Mouse (Mus musculus): ENCODE data around the gene A1cf.

A1cf gene

GRCm38 (mm10) chr19:31953799-31954198 lies 85.2 kb downstream of the A1cf start:
- DNase-seq (ENCODE audit: low spot score), result no peak

GRCm38 (mm10) chr19:31954267-31954666 lies 85.7 kb downstream of the A1cf start:
- no peak for DNase-seq (ENCODE audit: low spot score)

GRCm38 (mm10) chr19:31954696-31955095 lies 86.1 kb downstream of the A1cf start:
- no peak for DNase-seq (ENCODE audit: low spot score)

DNA sequence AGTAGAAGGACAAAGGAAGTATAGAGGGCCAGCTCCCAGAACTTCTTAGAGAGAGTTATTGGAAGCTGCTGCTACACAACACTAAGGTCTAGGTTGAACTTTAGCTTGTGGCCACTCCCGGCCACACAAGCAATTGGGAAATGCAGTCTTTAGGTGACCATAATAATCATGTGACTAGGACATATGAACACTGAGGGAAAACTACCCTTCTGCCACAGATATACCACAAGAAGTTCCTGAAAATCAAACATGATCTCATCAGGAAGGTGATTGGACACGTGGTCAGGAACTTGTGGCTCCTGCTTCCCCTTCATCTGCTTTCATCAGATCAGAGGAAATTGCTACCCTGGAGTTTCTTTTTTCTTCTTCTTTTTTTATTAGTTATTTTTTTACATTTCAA lies 87.8 kb downstream of the A1cf start:
- no peak for DNase-seq (ENCODE audit: low spot score)

DNA sequence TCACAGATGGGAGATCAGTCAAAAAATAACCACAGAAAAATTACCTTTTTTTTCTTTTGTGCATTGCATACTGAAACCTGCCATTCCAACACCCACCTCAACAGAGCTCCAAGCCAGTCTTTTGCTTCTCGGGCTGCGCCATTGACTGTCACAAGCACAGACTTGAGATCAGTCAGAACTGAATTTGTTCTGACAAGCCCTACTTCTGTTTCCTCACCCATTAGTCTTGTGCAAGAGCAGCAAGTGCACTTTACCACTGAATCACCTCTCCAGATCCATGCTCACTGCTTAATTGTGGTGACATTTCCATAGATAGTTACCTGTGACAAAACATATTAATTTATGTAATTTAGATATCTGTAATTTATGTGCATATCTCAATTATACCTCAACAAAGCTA lies 91.9 kb downstream of the A1cf start:
- DNase-seq (ENCODE audit: low spot score), result no peak

DNA sequence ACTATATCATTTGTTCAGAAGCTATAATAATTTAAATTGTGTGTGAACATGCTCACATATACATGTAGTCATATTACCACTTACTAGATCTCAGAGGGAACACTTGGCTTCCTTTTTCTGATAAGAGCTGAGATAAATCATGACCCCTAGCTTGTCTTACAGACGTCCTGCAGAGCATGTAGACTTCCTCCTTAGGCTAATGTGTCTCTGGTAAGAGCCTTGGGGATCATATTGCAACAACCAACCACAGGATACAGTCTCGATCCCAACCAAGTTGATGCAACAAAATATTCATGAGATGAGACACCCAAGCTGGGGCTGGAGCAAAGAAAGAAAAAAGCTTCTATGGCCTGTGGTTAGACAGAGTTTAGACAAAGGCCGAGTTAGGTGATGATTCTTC lies 94.6 kb downstream of the A1cf start:
- no peak for DNase-seq (ENCODE audit: low spot score)

- peak; percentile 68 for DNase-seq (ENCODE audit: low spot score)
Measured at GRCm38 (mm10) chr19:31967933-31968532, 99.5 kb downstream of the A1cf start.

DNA sequence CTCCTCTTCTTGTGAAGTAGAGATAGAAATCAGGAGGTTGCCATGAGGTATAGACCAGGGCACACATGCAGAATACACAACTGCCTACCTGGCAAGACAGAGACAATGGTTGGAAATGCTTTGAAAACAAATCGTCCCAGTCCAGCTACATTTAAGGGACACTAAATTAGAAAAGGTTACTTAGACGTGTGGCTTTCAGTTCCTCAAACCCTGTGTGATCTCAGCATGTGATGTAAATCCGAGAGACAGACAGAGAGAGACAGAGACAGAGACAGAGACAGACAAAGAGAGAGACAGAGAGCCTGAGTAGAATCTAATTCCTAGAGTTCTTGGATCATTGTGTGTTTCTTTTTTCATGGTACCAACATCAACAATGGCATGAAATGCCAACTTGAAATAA lies 102.8 kb downstream of the A1cf start:
- DNase-seq (ENCODE audit: low spot score), result no peak

- peak; percentile 88 for DNase-seq (ENCODE audit: low spot score)
Measured at GRCm38 (mm10) chr19:31971998-31972397, 103.4 kb downstream of the A1cf start.

GRCm38 (mm10) chr19:31975882-31976281 lies 107.3 kb downstream of the A1cf start:
- no peak for DNase-seq (ENCODE audit: low spot score)

DNA sequence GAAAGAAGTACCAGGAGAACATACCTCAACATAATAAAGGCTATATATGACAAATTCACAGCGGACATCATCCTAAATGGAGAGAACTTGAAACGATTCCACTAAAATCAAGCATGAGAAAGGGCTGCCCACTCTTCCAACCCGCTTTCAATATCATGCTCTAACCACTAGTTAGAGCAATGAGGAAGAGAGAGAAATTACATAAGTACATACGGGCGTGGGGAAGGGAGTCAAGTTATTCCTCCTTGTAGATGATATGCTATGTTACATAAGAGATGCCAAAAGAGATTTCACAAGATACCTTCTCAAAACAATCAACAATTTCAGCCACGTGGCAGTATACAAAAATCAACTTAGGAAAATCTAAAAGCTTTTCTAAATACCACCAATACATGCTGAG lies 122.5 kb downstream of the A1cf start:
- no peak for DNase-seq (ENCODE audit: low spot score)

DNA sequence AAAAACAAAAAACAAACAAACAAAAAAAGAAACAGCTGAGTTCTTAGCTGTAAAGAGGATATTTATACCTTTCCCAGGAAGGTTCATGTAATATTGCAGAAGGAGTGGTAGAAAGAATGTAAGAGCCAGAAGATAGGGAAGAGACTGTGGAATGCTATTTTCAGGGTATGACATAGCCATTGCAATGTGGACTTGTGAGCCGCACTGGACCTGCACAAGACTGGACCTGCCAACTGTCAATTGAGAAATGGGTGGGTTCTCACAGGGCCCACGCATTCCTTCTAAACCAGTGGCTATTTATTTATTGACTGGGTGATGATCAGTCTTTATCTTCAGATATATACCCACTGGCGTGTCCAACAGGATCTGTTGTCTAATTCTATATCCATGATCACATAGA lies 128.4 kb downstream of the A1cf start:
- no peak for DNase-seq (ENCODE audit: low spot score)
